Mouse (Mus musculus) embryonic fibroblast, embryonic 13.5 days (primary cell): ENCODE data around the gene Mindy4b-ps. TPM values are rescaled to one million over a fixed set of nuclear protein-coding genes. Genes with fewer than 3 reads are reported as not detected.

Experiments
- H3K27ac ChIP-seq: 2 replicates; pipeline ENCODE4 v1.5.1; 2012; ENCODE audit warnings: low read length, control low read depth, inconsistent platforms; ENCODE audit not compliant: insufficient read depth
- H3K4me1 ChIP-seq: 2 replicates; pipeline ENCODE4 v1.6.1; 2011; ENCODE audit warnings: low read length; ENCODE audit not compliant: control insufficient read depth, insufficient read depth
- H3K4me3 ChIP-seq: 2 replicates; pipeline ENCODE4 v1.5.1; 2011; ENCODE audit warnings: mild to moderate bottlenecking, control low read depth, low read length; ENCODE audit not compliant: insufficient read depth
- CTCF ChIP-seq: IDR thresholded peaks from 2 replicates; pipeline ENCODE4 v1.5.1; 2011; ENCODE audit warnings: mild to moderate bottlenecking, control low read depth, low read length, moderate library complexity, borderline replicate concordance; ENCODE audit not compliant: insufficient read depth
- POLR2A ChIP-seq: IDR thresholded peaks from 2 replicates; pipeline ENCODE4 v1.6.1; 2011; ENCODE audit warnings: low read depth, mild to moderate bottlenecking, control low read depth, low read length, moderate library complexity
- polyA plus RNA-seq: library from polyadenylated mRNA; stranded (reverse); fragments of >200 nt; gene quantifications from 2 replicates; pipeline ENCODE4 v1.2.4, GENCODE M21; 2011; ENCODE audit warnings: low read depth; ENCODE audit not compliant: missing spikeins, insufficient read length

The Mindy4b-ps gene
- polyA plus RNA-seq, 1 experiment, result not detected

DNA sequence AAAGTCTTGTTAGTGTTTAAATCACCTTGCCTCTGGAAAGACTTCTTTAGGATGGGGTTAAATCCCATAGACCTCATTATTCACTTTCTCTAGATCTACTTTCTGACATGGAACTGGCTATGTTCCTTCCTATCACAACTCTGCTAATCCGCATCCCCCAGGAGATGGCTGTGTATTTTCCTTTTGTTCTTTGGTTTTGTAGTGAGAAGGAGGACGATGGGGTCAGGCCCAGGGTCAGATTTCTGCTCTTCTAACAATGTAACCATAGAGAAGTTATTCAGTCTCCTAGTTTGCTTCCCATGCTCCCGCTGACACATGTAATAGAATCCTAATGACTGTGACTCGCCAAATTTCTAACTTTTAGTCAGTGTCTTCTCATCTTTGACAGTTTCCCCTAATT is 4.2 kb upstream of the Mindy4b-ps start:
- TF ChIP-seq CTCF (no peak), POLR2A (no peak)
- Histone ChIP-seq H3K4me3 (no peak overlapping the region), H3K27ac (no peak overlapping the region), H3K4me1 (no peaks in the 10 kb centered on the region)

DNA sequence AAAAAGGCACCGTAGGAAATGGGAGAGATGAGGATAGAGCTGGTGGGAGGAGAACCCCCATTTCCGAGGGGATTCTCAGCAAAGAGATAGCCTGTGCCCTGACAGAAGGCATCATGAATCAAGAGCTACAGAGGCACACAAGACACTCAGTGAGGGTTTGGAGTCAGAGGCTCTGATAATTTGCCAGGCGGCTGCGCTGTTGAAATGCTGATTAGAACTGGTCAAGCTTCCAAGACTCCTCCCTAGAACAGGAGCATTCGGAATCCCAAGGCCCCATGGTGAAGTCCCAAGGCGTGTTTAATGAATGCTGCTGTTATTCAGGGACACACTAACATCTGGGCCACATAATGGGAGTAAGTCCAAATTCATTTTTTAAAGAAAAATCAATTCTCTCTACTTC is 4.8 kb downstream of the Mindy4b-ps start:
- Histone ChIP-seq H3K4me1 (no peaks in the 10 kb centered on the region), H3K4me3 (no peak overlapping the region), H3K27ac (no peak overlapping the region)
- TF ChIP-seq POLR2A (no peak), CTCF (no peak)

DNA sequence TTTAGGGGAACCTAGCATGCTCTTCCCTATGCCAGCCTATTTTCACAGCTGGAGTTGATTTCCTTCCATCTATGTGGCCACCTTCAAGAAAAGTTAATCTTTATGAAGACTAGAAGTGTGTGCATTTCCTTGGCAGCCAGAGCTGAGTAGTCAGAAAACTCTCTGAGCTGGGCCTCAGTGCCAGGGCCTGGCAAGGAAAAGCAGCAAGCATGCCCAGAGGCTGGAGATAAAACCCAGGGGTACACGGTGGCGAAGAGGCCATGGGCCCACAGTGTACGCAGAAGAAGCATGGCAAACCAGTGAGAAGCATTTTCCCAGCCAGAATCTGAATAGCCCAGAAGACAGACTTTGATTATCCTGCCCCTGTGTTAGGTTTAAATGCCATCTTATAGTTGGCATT is 7.9 kb downstream of the Mindy4b-ps start:
- Histone ChIP-seq H3K4me3 (no peak overlapping the region), H3K27ac (no peak overlapping the region), H3K4me1 (no peaks in the 10 kb centered on the region)
- TF ChIP-seq CTCF (no peak), POLR2A (no peak)

DNA sequence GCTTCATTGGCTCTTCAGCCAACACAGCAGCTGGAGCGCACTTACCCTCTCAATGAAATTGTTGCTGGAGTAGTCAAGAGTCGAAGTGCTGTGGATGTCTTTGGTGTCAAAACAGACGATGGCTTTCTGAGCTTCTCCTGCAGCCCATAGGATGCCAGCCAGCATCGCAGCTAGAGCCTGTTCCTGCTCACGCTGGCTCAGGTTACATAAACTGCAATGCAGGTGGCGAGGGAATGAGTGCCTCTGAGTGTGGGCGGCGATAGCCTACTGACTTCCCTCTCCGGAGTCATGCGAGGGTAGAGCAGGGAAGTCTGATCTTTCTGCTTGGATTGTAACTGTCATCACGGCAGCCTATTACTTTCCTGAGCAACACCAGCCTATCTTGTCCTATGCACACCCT is 11.8 kb downstream of the Mindy4b-ps start:
- Histone ChIP-seq H3K27ac (no peak overlapping the region), H3K4me3 (no peak overlapping the region), H3K4me1 (no peaks in the 10 kb centered on the region)
- no peak for TF ChIP-seq CTCF
- no peak for TF ChIP-seq POLR2A

DNA sequence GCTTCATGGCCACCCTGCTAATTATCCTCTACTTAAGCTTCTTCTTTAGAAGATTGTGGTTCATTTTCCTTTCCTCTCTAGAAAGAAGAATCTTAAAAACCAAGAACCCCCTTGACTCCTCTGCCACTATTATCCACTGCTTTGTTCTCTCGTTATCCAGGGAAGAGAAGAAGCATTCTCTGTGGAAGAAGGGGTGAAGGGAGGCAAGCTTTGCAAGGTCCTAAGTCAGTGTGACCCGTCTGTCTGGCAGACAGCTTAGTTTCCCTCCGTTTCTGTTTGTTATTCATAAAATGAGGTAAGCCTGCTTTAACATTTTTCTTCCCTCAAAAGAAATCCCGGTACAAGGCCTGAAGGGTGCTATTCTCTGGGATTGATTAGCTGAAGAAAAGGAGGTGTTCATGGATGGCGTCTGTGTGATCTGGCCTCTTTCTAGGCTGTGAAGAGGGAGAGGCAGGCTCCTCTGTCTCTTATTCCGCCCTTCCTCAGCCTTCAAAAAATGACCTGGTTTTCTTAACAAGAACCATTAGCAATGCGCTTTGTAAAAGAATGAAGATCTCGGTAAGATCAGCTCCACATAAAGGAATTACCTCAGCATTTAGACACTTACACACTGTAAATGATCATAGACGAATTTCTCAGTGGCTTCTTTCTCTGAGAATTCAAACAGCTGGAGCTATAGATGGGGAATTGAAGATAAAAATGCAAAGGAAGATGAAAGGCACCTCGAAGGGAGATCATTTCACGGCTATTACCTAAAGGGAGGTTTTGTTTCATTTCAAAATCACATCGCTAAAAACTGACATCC is 12.8 kb downstream of the Mindy4b-ps start:
- TF ChIP-seq CTCF (no peak), POLR2A (no peak)
- H3K27ac ChIP-seq, result no peak overlapping the region
- H3K4me1 ChIP-seq, result no peaks in the 10 kb centered on the region
- no peak overlapping the region for H3K4me3 ChIP-seq

DNA sequence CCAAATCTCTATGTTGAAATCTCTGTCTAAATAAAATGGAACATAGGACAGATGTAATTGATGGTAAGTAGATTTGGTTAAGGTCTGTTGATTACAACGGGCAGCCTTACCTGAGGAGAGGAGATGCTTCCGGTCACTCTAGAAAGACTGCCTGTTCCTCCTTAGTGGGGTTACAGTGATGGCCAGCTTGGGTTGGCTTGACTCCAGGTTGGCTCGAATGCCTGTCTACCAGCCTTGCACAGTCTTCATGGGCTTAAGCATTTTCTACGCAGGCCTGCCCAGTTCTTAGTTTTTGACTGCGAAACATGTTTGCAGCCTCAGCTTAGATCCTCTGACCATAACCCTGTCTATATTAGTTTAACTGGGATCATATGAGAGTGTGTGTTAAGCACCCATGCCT is 13.5 kb downstream of the Mindy4b-ps start:
- no peaks in the 10 kb centered on the region for H3K4me1 ChIP-seq
- TF ChIP-seq POLR2A, result no peak
- no peak for TF ChIP-seq CTCF
- no peak overlapping the region for H3K4me3 ChIP-seq
- no peak overlapping the region for H3K27ac ChIP-seq

DNA sequence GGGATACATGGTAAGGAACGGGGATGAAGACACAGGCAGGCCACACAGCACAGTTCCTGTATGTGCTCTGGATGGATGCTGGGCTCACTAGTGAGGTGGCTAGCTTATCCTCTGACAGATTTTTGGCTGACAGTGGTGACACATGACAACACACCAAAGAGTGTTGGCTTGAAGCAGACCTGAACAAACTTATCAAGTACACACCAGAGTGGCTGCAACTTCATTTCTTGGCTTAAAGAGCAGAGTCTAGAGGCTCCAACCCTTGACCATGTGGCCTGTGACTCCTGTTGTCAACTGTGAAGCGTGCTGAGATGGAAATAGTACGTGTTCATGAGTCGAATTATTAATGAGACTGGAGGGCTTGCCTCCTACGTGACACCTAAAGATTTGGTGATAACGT is 17.4 kb downstream of the Mindy4b-ps start:
- Histone ChIP-seq H3K4me1 (no peaks in the 10 kb centered on the region), H3K27ac (no peak overlapping the region), H3K4me3 (no peak overlapping the region)
- TF ChIP-seq CTCF (no peak), POLR2A (no peak)

DNA sequence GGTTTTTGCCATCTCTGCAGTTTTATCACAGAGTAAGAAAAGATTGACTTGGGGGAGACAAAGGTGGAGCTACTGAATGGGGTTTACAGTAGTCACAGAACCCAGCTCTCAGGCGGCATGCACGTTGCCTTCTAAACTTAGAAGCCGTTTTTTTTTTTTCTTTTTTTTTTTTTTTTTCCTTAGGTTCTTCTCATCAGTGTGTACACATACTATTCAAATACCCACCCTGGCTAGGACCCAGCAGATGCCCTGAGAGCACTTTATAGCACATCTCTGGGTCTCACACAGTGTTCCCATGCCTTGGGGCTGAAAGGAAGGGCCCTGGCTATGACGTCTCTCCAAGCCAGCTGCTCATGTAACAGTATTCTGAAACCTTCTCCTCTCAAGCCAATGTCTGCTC is 23.4 kb downstream of the Mindy4b-ps start:
- H3K27ac ChIP-seq, result no peak overlapping the region
- no peak for TF ChIP-seq CTCF
- no peak for TF ChIP-seq POLR2A
- no peak overlapping the region for H3K4me3 ChIP-seq
- H3K4me1 ChIP-seq, result no peaks in the 10 kb centered on the region

DNA sequence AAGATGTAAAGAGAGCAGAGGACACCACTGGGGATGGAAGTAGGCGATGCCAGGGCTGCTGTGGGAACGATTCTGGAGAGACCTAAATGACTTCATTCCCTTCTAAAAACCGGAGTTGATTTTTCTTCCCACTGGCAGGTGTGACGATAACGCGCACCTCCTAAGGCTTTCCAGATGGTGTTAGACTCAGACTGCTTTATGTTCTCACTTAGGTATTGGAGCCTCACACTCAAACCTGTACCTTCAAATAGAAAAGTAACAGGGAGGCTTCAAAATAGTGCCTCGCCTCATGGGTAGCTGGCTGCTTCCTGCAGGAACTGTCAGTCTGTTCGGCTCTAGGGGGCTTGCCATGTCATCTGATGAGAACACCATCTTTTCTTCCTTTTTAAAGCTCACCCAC is 23.9 kb downstream of the Mindy4b-ps start:
- no peak for TF ChIP-seq CTCF
- no peak for TF ChIP-seq POLR2A
- no peaks in the 10 kb centered on the region for H3K4me1 ChIP-seq
- H3K4me3 ChIP-seq, result no peak overlapping the region
- H3K27ac ChIP-seq, result no peak overlapping the region

DNA sequence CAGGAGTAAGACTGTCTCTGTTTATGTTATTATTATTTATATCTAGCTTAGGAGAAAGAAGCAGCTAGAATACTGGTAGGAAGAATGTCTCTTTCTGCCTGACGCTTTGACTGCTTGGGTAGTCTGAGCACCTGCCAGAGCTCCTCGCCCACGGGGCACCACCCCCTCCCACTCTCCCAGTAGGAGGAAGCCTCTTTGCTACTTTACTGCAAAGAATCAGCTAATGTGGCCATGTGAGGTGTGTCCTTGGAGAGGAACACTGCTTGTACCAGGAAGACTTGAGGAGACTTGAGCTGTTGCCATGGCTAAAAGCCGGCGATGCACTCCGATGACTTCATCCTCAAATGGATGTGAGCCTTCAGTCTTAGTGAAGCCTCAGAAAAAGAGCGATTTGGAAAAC is 32.6 kb downstream of the Mindy4b-ps start:
- H3K4me1 ChIP-seq, result no peaks in the 10 kb centered on the region
- H3K4me3 ChIP-seq, result no peak overlapping the region
- TF ChIP-seq CTCF, result no peak
- TF ChIP-seq POLR2A, result no peak

DNA sequence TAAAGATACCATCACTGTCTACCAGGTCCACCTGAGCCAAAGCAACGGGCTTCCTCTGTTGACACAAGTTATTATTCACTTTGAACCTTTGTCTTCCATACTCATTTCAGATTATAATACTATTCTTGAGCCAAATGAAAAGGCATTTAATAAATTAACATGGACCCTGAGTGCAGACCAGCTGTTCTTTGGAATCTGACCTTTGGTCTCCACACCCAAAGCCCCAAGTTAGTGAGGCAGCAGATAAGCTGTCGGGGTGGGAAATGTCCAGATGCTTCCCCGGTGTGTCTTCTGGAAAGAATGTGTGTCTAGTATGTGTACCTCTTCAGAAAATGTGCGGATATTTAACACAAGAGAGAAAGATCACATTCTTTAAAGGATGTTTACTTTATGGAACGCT is 33.1 kb downstream of the Mindy4b-ps start:
- no peak overlapping the region for H3K27ac ChIP-seq
- H3K4me3 ChIP-seq, result no peak overlapping the region
- no peaks in the 10 kb centered on the region for H3K4me1 ChIP-seq
- TF ChIP-seq POLR2A, result no peak
- TF ChIP-seq CTCF, result no peak

More for the DNA sequence above, 32.6 kb downstream of the Mindy4b-ps start:
- no peak overlapping the region for H3K27ac ChIP-seq
